Mouse (Mus musculus) cerebellum, adult 11-12 months (tissue): ENCODE results near the gene Prss22.
A peak's percentile ranks its signal among the peaks of the same experiment; 100 is the strongest.

Experiments used
- DNase-seq: peaks from one replicate; pipeline ENCODE4 v3.0.0; 2022

Prss22 gene

GRCm38 (mm10) chr17:23997901-23998300 is at the start of gene Prss22:
Gene Prss22, minus strand, starts transcription at chr17:23998100.
- DNase-seq = no peak

- no peak for DNase-seq
Observed at GRCm38 (mm10) chr17:24046026-24046425, 48.1 kb upstream of the Prss22 start.

GRCm38 (mm10) chr17:24045608-24046007 is 47.7 kb upstream of the Prss22 start:
- DNase-seq = no peak

- DNase-seq = no peak
Observed at GRCm38 (mm10) chr17:24044482-24044881, 46.6 kb upstream of the Prss22 start.

- DNase-seq = no peak
Observed at GRCm38 (mm10) chr17:24037844-24038243, 39.9 kb upstream of the Prss22 start, which contains the start of gene Prss27. Gene Prss27, plus strand, starts transcription at chr17:24038144.

- DNase-seq = no peak
Observed at GRCm38 (mm10) chr17:24037360-24037759, 39.5 kb upstream of the Prss22 start.

GRCm38 (mm10) chr17:24036954-24037353 is 39.1 kb upstream of the Prss22 start:
- no peak for DNase-seq

- no peak for DNase-seq
Observed at GRCm38 (mm10) chr17:24035087-24035486, 37.2 kb upstream of the Prss22 start.

- no peak for DNase-seq
Observed at GRCm38 (mm10) chr17:24030551-24030950, 32.7 kb upstream of the Prss22 start.

- DNase-seq = no peak
Observed at GRCm38 (mm10) chr17:24029477-24029876, 31.6 kb upstream of the Prss22 start.

- DNase-seq = no peak
Observed at GRCm38 (mm10) chr17:24021375-24022199, 23.7 kb upstream of the Prss22 start.

- no peak for DNase-seq
Observed at GRCm38 (mm10) chr17:24020696-24021095, 22.8 kb upstream of the Prss22 start.

GRCm38 (mm10) chr17:24015727-24016126 is 17.8 kb upstream of the Prss22 start:
- no peak for DNase-seq

- DNase-seq = no peak
Observed at GRCm38 (mm10) chr17:24014433-24014965, 16.6 kb upstream of the Prss22 start.

GRCm38 (mm10) chr17:24012921-24013320 is 15.0 kb upstream of the Prss22 start:
- no peak for DNase-seq

GRCm38 (mm10) chr17:24009617-24010016 is 11.7 kb upstream of the Prss22 start:
- DNase-seq = no peak

- no peak for DNase-seq
Observed at GRCm38 (mm10) chr17:24008105-24008504, 10.2 kb upstream of the Prss22 start.

- DNase-seq = no peak
Observed at GRCm38 (mm10) chr17:24007391-24007790, 9.5 kb upstream of the Prss22 start.

GRCm38 (mm10) chr17:24006930-24007329 is 9.0 kb upstream of the Prss22 start:
- DNase-seq = no peak

- DNase-seq = no peak
Observed at GRCm38 (mm10) chr17:24005049-24005448, 7.1 kb upstream of the Prss22 start.

GRCm38 (mm10) chr17:24004071-24004665 is 6.3 kb upstream of the Prss22 start:
- peak; percentile 54 for DNase-seq

GRCm38 (mm10) chr17:24000404-24000803 is 2.5 kb upstream of the Prss22 start:
- no peak for DNase-seq

- DNase-seq = no peak
Observed at GRCm38 (mm10) chr17:23998383-23998782, 483 bp upstream of the Prss22 start.

- DNase-seq = no peak
Observed at GRCm38 (mm10) chr17:23995421-23995820, 2.5 kb downstream of the Prss22 start.
